Mouse (Mus musculus) midbrain, embryonic 16.5 days (tissue): Measurements from ENCODE around the gene Tbx1. TPM values are rescaled to one million over a fixed set of nuclear protein-coding genes. Genes with fewer than 3 reads are reported as not detected.

ENCODE experiments used
- ATAC-seq: fragments of 200-750 bp; cut with Nextera tagmentation; 2 replicates; pipeline ENCODE4 v1.8.0; 2017; ENCODE audit warnings: moderate TSS enrichment
- H3K27ac ChIP-seq: fragments of 300-500 bp; sonication (generic); 2 replicates; pipeline ENCODE4 v1.5.1; 2014; ENCODE audit warnings: mild to moderate bottlenecking, low read length, mixed read lengths
- H3K27me3 ChIP-seq: fragments of 300-500 bp; sonication (generic); 2 replicates; pipeline ENCODE4 v1.6.1; 2014; ENCODE audit warnings: low read depth, low read length, mixed read lengths; ENCODE audit not compliant: control insufficient read depth, insufficient read depth
- H3K36me3 ChIP-seq: fragments of 300-500 bp; sonication (generic); 2 replicates; pipeline ENCODE4 v1.6.1; 2014; ENCODE audit warnings: mild to moderate bottlenecking, low read length, moderate library complexity, mixed read lengths; ENCODE audit not compliant: control insufficient read depth, insufficient read depth
- H3K4me1 ChIP-seq: fragments of 300-500 bp; sonication (generic); 2 replicates; pipeline ENCODE4 v1.6.1; 2014; ENCODE audit warnings: mild to moderate bottlenecking, low read length, mixed read lengths; ENCODE audit not compliant: control insufficient read depth, insufficient read depth
- H3K4me2 ChIP-seq: fragments of 300-500 bp; sonication (generic); 2 replicates; pipeline ENCODE4 v1.6.1; 2014; ENCODE audit warnings: mild to moderate bottlenecking, low read length, mixed read lengths
- H3K4me3 ChIP-seq: fragments of 300-500 bp; sonication (generic); 2 replicates; pipeline ENCODE4 v1.5.1; 2014; ENCODE audit warnings: low read depth, mild to moderate bottlenecking, low read length, moderate library complexity, mixed read lengths
- H3K9ac ChIP-seq: fragments of 300-500 bp; sonication (generic); 2 replicates; pipeline ENCODE4 v1.6.1; 2014; ENCODE audit warnings: low read depth, low read length, mixed read lengths
- H3K9me3 ChIP-seq: fragments of 300-500 bp; sonication (generic); replicated peaks from 2 replicates; pipeline ENCODE4 v1.6.1; 2014; ENCODE audit warnings: mild to moderate bottlenecking, low read length, mixed read lengths; ENCODE audit not compliant: control insufficient read depth, poor library complexity, severe bottlenecking
- WGBS: fragments of 180-500 bp; shearing (Covaris S2); extraction: QIAGEN DNeasy Blood & Tissue Kit; methylation state at CpG from one replicate; pipeline ENCODE4 v1.1.7; 2014; 5-methylcytosine and 5-hydroxymethylcytosine counted together
- polyA plus RNA-seq: library from polyadenylated mRNA; unstranded; fragments of >200 nt; fragmentation: Nextera tagmentation; extraction: Ambion mirVana; gene quantifications from 2 replicates; pipeline ENCODE4 v1.2.1, GENCODE M21; 2015

Gene Tbx1
- polyA plus RNA-seq: 0.33 and 0.66 TPM in 2 replicates

- Histone ChIP-seq H3K9me3 (no peaks in the 10 kb centered on the region), H3K36me3 (no peaks in the 10 kb centered on the region), H3K4me1 (peaks cover 26% of the 10 kb centered on the region), H3K4me3 (peak within 1 kb of the TSS; percentile 16; the same call in 1 of the 2 replicates), H3K27me3 (peaks cover 66% of the 10 kb centered on the region), H3K4me2 (peak within 1 kb of the TSS; percentile 45), H3K27ac (no peak within 1 kb of the TSS), H3K9ac (no peak within 1 kb of the TSS)
- WGBS: 2% methylated on average over 48 of the region's 48 CpGs
- ATAC-seq: peak; percentile 25; the same call in 1 of the 2 replicates
Measured at GRCm38 (mm10) chr16:18589804-18590790, at the start of gene Tbx1. TSS of gene Tbx1 (minus strand) at chr16:18590671.

DNA sequence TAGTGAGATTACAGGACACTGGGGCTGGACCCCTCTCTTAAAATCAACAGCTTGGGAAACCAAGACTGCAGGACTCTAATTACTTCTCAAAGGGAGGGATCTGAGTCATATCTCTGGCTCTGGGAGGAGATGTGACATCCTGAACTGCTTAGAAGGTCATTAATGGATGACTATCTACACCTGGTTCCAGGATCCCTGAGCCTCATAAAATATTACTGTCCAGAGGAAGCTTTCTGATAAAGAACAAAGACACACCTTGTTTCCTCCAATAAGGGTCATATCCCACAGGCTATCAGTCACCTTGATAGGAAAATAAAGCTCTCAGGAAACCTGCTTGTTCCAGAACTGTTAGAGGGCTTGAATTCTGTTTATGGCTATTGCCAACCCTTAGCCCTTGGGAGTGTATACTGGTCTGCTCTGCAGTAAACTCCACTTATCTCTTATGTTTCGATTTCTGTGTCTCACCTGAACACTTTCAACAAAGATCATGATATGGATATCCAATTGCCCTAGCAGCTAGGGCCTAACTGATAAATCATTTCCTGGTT, 49.0 kb upstream of the Tbx1 start:
- WGBS: 83% methylated on average over 1 of the region's 1 CpGs
- H3K4me1 ChIP-seq: no peaks in the 10 kb centered on the region
- no peaks in the 10 kb centered on the region for H3K9me3 ChIP-seq
- H3K27ac ChIP-seq: no peak overlapping the region
- H3K4me2 ChIP-seq: no peak overlapping the region
- no peak overlapping the region for H3K4me3 ChIP-seq
- no peak overlapping the region for H3K9ac ChIP-seq
- no peaks in the 10 kb centered on the region for H3K36me3 ChIP-seq
- no peak for ATAC-seq
- H3K27me3 ChIP-seq: no peaks in the 10 kb centered on the region

- H3K4me3 ChIP-seq: no peak overlapping the region
- WGBS: 36% methylated on average over 2 of the region's 2 CpGs
- ATAC-seq: no peak
Measured at GRCm38 (mm10) chr16:18638396-18638795, 47.9 kb upstream of the Tbx1 start.

GRCm38 (mm10) chr16:18636804-18637203, 46.3 kb upstream of the Tbx1 start:
- ATAC-seq: no peak
- Histone ChIP-seq H3K4me3 (no peak overlapping the region), H3K27me3 (no peaks in the 10 kb centered on the region), H3K9me3 (no peaks in the 10 kb centered on the region), H3K4me1 (no peaks in the 10 kb centered on the region), H3K36me3 (no peaks in the 10 kb centered on the region), H3K27ac (no peak overlapping the region), H3K4me2 (no peak overlapping the region), H3K9ac (no peak overlapping the region)
- 65% methylated on average over 3 of the region's 3 CpGs for WGBS

More at GRCm38 (mm10) chr16:18638396-18638795, 47.9 kb upstream of the Tbx1 start:
- no peak overlapping the region for H3K4me2 ChIP-seq
- H3K9me3 ChIP-seq: no peaks in the 10 kb centered on the region
- H3K27me3 ChIP-seq: no peaks in the 10 kb centered on the region
- no peaks in the 10 kb centered on the region for H3K4me1 ChIP-seq
- no peaks in the 10 kb centered on the region for H3K36me3 ChIP-seq
- H3K27ac ChIP-seq: no peak overlapping the region
- H3K9ac ChIP-seq: no peak overlapping the region

DNA sequence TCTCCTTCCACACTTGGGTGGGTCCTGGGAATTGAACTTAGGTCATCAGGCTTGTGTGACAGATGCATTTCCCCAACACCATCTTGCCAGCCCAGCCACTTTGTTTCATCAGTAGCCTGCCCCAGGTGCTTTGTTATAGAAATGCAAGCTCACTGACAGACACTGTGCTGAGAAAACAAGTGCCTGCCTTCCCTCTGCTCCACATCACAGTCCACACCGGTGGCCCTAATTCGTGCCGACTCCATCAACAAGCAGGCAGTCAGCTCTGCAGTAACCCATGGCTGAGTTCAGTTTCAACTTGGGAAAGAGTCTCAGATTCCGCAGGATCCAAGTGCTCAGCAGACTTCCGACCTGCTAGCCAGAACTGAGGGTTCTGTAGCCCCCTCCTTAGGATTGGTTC, 45.9 kb upstream of the Tbx1 start:
- Histone ChIP-seq H3K4me2 (no peak overlapping the region), H3K4me3 (no peak overlapping the region), H3K27me3 (no peaks in the 10 kb centered on the region), H3K9ac (no peak overlapping the region), H3K9me3 (no peaks in the 10 kb centered on the region), H3K4me1 (no peaks in the 10 kb centered on the region), H3K27ac (no peak overlapping the region), H3K36me3 (no peaks in the 10 kb centered on the region)
- WGBS: 83% methylated on average over 5 of the region's 5 CpGs
- ATAC-seq: no peak

GRCm38 (mm10) chr16:18633333-18633732, 42.9 kb upstream of the Tbx1 start:
- H3K27ac ChIP-seq: no peak overlapping the region
- H3K27me3 ChIP-seq: no peaks in the 10 kb centered on the region
- no peak overlapping the region for H3K4me2 ChIP-seq
- no peak for ATAC-seq
- no peaks in the 10 kb centered on the region for H3K9me3 ChIP-seq
- H3K4me3 ChIP-seq: no peak overlapping the region
- no peak overlapping the region for H3K9ac ChIP-seq
- no peaks in the 10 kb centered on the region for H3K36me3 ChIP-seq
- 30% methylated on average over 1 of the region's 1 CpGs for WGBS
- H3K4me1 ChIP-seq: peaks cover 8% of the 10 kb centered on the region

GRCm38 (mm10) chr16:18632816-18633215, 42.3 kb upstream of the Tbx1 start:
- Histone ChIP-seq H3K4me3 (no peak overlapping the region), H3K9ac (no peak overlapping the region), H3K27ac (no peak overlapping the region), H3K4me2 (no peak overlapping the region), H3K4me1 (peaks cover 13% of the 10 kb centered on the region), H3K36me3 (no peaks in the 10 kb centered on the region), H3K9me3 (no peaks in the 10 kb centered on the region), H3K27me3 (no peaks in the 10 kb centered on the region)
- no peak for ATAC-seq
- WGBS: 68% methylated on average over 2 of the region's 2 CpGs

DNA sequence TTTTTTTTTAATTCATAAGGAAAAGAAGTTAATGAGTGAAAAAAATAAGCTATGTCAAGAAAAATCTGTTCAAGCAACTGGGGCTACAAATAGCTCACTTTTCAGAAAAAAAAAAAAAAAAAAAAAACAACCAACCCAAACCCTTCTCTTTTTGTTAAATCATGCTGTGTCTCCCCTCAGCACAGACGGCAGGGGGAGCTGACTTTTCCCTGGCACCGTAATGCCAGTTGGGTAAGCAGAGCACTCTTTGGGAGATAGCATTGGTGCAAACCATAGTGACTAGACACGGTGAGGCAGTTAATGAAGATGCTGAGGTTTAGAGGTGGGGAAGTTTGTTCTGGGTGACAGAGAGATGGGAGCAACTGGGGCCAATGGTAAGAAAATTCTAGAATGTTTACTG, 41.6 kb upstream of the Tbx1 start:
- H3K36me3 ChIP-seq: no peaks in the 10 kb centered on the region
- H3K4me3 ChIP-seq: no peak overlapping the region
- H3K4me1 ChIP-seq: peaks cover 21% of the 10 kb centered on the region
- no peaks in the 10 kb centered on the region for H3K27me3 ChIP-seq
- H3K9ac ChIP-seq: no peak overlapping the region
- H3K4me2 ChIP-seq: no peak overlapping the region
- no peak for ATAC-seq
- no peaks in the 10 kb centered on the region for H3K9me3 ChIP-seq
- H3K27ac ChIP-seq: no peak overlapping the region
- WGBS: 58% methylated on average over 3 of the region's 3 CpGs

GRCm38 (mm10) chr16:18631141-18631540, 40.7 kb upstream of the Tbx1 start:
- H3K27ac ChIP-seq: no peak overlapping the region
- no peaks in the 10 kb centered on the region for H3K36me3 ChIP-seq
- WGBS: 60% methylated on average over 7 of the region's 7 CpGs
- H3K9ac ChIP-seq: no peak overlapping the region
- no peak overlapping the region for H3K4me2 ChIP-seq
- H3K4me3 ChIP-seq: no peak overlapping the region
- ATAC-seq: no peak
- no peaks in the 10 kb centered on the region for H3K27me3 ChIP-seq
- H3K9me3 ChIP-seq: no peaks in the 10 kb centered on the region
- H3K4me1 ChIP-seq: peaks cover 26% of the 10 kb centered on the region
